Mouse (Mus musculus): Measurements from ENCODE around the gene Gm11639. TPM values are rescaled to one million over a fixed set of nuclear protein-coding genes. Genes with fewer than 3 reads are reported as not detected.
A peak's percentile ranks its signal among the peaks of the same experiment; 100 is the strongest.

The Gm11639 gene
- polyA plus RNA-seq, 1 experiment from 2014 or later, result 0.01 TPM

GRCm38 (mm10) chr11:105156748-105157267, 471.3 kb downstream of the Gm11639 start:
- H3K4me2 ChIP-seq, result peak overlapping the region; percentile 51
- no peak for ATAC-seq (ENCODE audit: extremely low read depth, insufficient number of reproducible peaks, low FRiP score, low TSS enrichment)

GRCm38 (mm10) chr11:105158047-105158446, 472.5 kb downstream of the Gm11639 start:
- Histone ChIP-seq H3K36me3 (no peaks in the 10 kb centered on the region), H3K27ac (replicated peaks) (no peak overlapping the region), H3K27me3 (replicated peaks) (no peaks in the 10 kb centered on the region), H3K4me2 (no peak overlapping the region), H3K4me1 (peaks cover 32% of the 10 kb centered on the region), H3K4me3 (no peak overlapping the region), H3K9ac (no peak overlapping the region), H3K9me3 (no peaks in the 10 kb centered on the region)
- no peak for ATAC-seq (ENCODE audit: extremely low read depth, insufficient number of reproducible peaks, low FRiP score, low TSS enrichment)

More at GRCm38 (mm10) chr11:105156748-105157267, 471.3 kb downstream of the Gm11639 start:
- no peaks in the 10 kb centered on the region for H3K36me3 ChIP-seq
- H3K4me3 ChIP-seq, result 0 out of 2 replicates have a peak overlapping the region, but pooled peaks have one; percentile 4
- no peaks in the 10 kb centered on the region for H3K9me3 ChIP-seq
- WGBS, result 52% methylated on average over 19 of the region's 19 CpGs
- H3K9ac ChIP-seq, result peak overlapping the region; percentile 48
- no peaks in the 10 kb centered on the region for H3K27me3 ChIP-seq (replicated peaks)
- peak overlapping the region; percentile 85 for H3K27ac ChIP-seq (replicated peaks)
- H3K4me1 ChIP-seq, result peaks cover 41% of the 10 kb centered on the region

GRCm38 (mm10) chr11:105159673-105160360, 474.3 kb downstream of the Gm11639 start:
- no peak for ATAC-seq (ENCODE audit: extremely low read depth, insufficient number of reproducible peaks, low FRiP score, low TSS enrichment)
- H3K27ac ChIP-seq (replicated peaks), result no peak overlapping the region

DNA sequence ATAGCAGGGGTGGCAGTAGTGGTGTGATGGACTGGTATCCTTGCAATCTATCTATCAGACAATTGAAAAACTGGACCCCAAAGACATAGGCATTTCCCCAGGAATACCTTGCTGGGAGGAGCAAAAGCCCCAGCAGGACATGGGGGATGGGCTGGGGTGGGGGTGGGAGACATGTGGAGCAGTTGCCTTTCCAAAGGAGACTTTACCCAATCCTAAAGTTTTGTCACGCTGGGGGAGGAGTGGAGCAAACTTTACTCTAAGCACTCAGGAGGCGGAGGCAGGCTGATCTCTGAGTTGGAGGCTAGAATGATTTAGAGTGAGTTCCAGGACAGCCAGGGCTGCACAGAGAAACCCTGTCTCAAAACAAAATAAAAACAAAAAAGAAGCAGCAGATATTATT, 475.9 kb downstream of the Gm11639 start:
- 75% methylated on average over 2 of the region's 2 CpGs for WGBS
- H3K9ac ChIP-seq, result no peak overlapping the region
- H3K9me3 ChIP-seq, result peaks cover 22% of the 10 kb centered on the region
- peaks cover 21% of the 10 kb centered on the region for H3K27me3 ChIP-seq (replicated peaks)
- H3K27ac ChIP-seq (replicated peaks), result no peak overlapping the region
- peaks cover 12% of the 10 kb centered on the region for H3K4me1 ChIP-seq
- no peak for ATAC-seq (ENCODE audit: extremely low read depth, insufficient number of reproducible peaks, low FRiP score, low TSS enrichment)
- no peak overlapping the region for H3K4me2 ChIP-seq
- H3K36me3 ChIP-seq, result no peaks in the 10 kb centered on the region
- no peak overlapping the region for H3K4me3 ChIP-seq

More at GRCm38 (mm10) chr11:105159673-105160360, 474.3 kb downstream of the Gm11639 start:
- Histone ChIP-seq H3K36me3 (no peaks in the 10 kb centered on the region), H3K9ac (no peak overlapping the region), H3K27me3 (replicated peaks) (peaks cover 5% of the 10 kb centered on the region), H3K4me3 (no peak overlapping the region), H3K4me1 (peaks cover 19% of the 10 kb centered on the region), H3K9me3 (peaks cover 9% of the 10 kb centered on the region), H3K4me2 (no peak overlapping the region)
- WGBS, result 50% methylated on average over 6 of the region's 6 CpGs

- Histone ChIP-seq H3K9ac (no peak overlapping the region), H3K4me1 (no peaks in the 10 kb centered on the region), H3K36me3 (no peaks in the 10 kb centered on the region), H3K9me3 (peaks cover 22% of the 10 kb centered on the region), H3K4me3 (no peak overlapping the region), H3K27ac (replicated peaks) (no peak overlapping the region), H3K4me2 (no peak overlapping the region), H3K27me3 (replicated peaks) (peaks cover 28% of the 10 kb centered on the region)
- WGBS, result 65% methylated on average over 69 of the region's 69 CpGs
- ATAC-seq (ENCODE audit: extremely low read depth, insufficient number of reproducible peaks, low FRiP score, low TSS enrichment), result no peak
Observed at GRCm38 (mm10) chr11:105164516-105165510, 479.3 kb downstream of the Gm11639 start.

GRCm38 (mm10) chr11:105166780-105167179, 481.3 kb downstream of the Gm11639 start:
- 87% methylated on average over 10 of the region's 10 CpGs for WGBS
- Histone ChIP-seq H3K4me3 (no peak overlapping the region), H3K36me3 (no peaks in the 10 kb centered on the region), H3K27me3 (replicated peaks) (peaks cover 28% of the 10 kb centered on the region), H3K4me1 (no peaks in the 10 kb centered on the region), H3K9ac (no peak overlapping the region), H3K9me3 (peaks cover 22% of the 10 kb centered on the region), H3K27ac (replicated peaks) (no peak overlapping the region), H3K4me2 (no peak overlapping the region)
- ATAC-seq (ENCODE audit: extremely low read depth, insufficient number of reproducible peaks, low FRiP score, low TSS enrichment), result no peak

Other genes with a start within 250 kb of the Gm11639 start
- gene Kansl1, start 216.8 kb upstream of the Gm11639 start, polyA plus RNA-seq (2015; fragmentation: Nextera tagmentation; extraction: Ambion mirVana), result 12.6 and 13.3 TPM in 2 replicates
- 31.7 TPM in 2 replicates for gene Cdc27, start 135.1 kb upstream of the Gm11639 start, polyA plus RNA-seq (2015; fragmentation: Nextera tagmentation; extraction: Ambion mirVana)
- gene Myl4, start 135.0 kb upstream of the Gm11639 start, polyA plus RNA-seq (2015; fragmentation: Nextera tagmentation; extraction: Ambion mirVana), result 2,381 and 2,697 TPM in 2 replicates
- 5.0 and 5.1 TPM in 2 replicates for gene Itgb3, start 77.7 kb upstream of the Gm11639 start, polyA plus RNA-seq (2015; fragmentation: Nextera tagmentation; extraction: Ambion mirVana)

Measured in heart, embryonic 13.5 days (tissue).